Mouse (Mus musculus) kidney, postnatal 25 days (tissue): ENCODE results near the gene Tpsab1.

Experiments used
- DNase-seq, 2 experiments: peaks; one replicate each; pipeline ENCODE4 v3.0.0; 2021; ENCODE audit warnings: mixed read lengths in 2 of 2

Tpsab1 gene

DNA sequence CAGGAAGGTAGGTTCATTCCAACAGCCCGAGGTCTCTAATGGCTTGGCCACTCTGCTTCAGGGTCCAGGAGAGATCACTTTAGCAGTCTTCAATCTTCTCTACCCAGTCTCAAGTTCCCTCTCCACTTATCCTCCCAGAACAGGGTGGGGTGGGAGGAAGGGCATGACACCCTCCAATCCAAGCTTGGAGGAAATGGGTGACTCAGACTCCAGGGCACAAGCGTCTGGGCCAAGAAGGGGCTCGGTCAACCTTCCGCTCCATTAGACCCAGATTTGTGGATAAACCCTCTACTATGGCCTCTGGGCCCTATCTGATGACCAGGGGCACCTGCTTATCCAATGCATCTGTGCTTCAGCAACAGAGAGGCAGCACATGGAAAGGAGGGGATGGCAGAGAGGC lies at the start of gene Tpsab1:
Tpsab1 (minus strand) TSS at position 101 of the 400 bp plus-strand sequence.
- no peak for DNase-seq

DNA sequence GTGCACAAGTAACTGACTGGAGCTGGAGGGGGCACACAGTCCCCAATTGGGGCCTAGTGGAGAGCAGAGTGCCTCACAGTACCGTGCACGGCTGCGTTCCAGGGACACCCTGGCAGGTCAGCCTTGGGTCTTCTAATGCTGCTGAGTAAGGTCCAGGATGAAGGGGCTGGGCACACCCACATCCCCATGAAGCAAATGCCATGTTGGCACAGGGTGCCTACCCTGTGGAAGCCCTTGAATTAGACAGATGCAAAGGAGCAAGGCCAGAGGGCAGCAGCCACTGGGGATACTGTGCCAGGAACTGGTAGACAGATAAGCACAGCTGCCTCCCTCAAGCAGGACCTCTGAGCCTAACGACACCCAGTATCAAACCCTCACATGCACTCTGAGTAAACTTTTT lies 49.2 kb upstream of the Tpsab1 start:
- no peak for DNase-seq

DNA sequence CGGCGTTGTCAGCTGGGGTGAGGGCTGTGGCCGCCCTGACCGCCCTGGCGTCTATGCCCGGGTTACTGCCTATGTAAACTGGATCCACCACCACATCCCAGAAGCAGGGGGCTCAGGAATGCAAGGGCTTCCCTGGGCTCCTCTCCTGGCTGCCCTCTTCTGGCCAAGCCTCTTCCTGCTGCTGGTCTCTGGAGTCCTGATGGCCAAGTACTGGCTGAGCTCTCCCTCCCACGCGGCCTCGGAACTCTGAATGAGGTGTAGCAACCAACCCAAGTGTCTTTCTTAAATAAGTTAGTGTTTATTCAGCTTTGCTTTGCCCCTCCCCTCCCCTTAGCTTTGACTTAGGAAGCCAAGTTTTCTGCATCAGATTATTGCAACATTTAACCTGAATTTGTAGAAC lies 28.6 kb upstream of the Tpsab1 start:
- DNase-seq: no peak

DNA sequence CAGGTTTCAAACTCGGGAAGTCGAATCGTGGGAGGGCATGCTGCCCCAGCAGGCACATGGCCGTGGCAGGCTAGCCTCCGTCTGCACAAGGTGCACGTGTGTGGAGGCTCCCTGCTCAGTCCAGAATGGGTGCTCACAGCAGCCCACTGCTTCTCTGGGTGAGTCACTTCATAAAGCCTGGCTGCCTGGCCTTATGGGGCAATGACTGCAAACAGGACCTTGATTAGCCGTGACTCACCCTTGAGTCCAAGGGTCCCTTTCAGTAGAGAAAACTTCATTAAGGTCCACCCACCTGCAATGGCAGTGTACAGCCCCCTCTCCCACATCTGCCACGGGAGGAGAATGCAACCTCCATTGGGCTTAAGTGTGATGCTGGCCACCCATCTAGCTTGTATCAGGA lies 27.1 kb upstream of the Tpsab1 start:
- no peak for DNase-seq

DNA sequence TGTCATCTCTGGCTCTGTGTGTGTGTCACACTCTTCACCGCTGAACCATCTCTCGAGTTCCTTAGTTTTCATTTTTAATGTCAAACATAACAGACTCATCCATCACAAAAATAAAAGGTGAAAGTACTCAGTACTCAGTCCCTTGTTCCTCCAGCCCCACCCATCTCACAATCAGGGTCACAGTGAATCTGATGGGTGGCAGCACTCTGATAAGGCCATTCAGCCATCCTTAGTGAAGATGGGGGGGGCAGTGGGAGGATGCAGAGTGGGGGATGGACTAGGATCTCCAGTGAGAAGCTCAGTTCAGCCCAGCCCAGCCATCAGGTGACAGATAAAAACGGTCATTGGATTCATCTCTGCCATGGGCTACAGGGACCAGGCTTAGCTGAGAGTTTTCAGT lies 23.6 kb upstream of the Tpsab1 start, which contains the start of gene Tpsg1:
Tpsg1 (plus strand) TSS at position 301 of the 400 bp plus-strand sequence.
- no peak for DNase-seq

DNA sequence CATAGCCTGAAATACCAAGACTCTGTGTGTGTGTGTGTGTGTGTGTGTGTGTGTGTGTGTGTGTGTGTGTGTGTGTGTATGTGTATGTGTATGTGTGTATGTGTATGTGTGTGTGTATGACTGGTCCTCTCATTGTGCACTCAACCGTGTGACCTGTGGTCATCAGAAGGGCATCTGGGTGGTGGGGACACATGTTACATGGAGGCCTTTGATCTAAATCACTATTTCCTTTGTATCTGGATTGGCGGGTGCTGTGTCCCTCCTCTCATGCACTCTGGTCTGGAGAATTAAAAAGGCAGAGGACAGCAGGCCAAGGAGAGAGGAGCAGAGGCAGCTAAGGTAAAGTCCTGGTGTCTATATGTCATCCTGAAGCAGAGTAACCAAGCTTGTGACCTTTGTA lies 20.6 kb upstream of the Tpsab1 start, which contains the start of gene Tpsb2:
Tpsb2 (plus strand) TSS at position 301 of the 400 bp plus-strand sequence.
- DNase-seq: no peak

DNA sequence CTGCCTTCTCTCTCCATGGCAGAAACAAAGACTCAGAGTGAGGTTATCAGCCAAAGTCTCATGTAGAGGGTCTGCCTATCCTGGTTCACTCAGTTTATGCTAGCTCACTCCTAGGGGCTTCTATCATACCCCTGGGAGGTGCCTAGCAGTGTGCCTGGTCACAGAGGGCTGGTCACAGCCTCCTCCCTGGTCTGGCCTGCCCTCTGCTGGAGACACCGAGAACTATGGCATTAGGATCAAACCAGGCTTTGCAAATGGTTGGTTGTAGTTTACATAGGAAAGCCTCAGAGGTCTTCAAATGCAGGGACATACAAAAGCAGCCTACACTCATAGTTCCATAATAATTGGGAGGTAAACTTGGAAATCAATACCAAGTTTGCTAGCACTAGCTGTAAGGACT lies 18.4 kb upstream of the Tpsab1 start:
- peak; percentile 53 to 60 for DNase-seq

DNA sequence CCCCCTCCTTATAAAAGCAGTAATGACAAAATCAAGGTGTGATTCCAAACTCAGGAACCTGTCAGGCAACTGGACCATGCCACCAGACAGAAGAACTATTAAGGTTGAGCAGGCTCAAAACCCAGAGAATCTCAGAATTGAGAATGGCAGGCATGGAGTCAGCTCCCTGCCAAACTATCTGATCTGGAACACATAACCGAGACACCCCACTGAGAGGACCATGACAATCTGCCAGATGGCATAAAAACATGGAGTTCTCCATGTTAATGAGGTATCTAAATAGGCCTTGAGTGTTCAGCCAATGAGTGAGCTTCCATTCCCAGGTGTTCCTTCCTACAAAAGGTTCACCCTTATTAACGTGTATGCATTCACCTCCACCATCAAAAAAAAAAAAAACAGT lies 15.9 kb upstream of the Tpsab1 start:
- DNase-seq: no peak

DNA sequence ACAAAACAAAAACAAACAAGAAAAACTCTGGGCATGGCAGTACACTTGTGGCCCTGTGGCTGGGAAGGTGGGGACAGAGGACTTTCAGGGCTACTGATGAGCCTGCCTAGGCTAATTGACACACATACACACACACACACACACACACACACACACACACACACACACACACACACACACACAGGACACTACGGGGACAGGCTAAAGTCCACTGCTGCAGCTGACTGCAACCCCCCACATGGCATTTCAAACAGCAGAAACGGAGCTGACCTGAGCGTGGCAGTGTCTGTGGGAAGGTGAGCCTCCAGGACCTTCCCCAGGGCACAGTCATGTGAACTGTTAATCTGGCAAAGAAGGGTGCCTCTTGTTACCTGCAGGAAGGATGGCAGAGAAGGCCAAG lies 3.9 kb downstream of the Tpsab1 start:
- DNase-seq: peak; percentile 21 to 65

DNA sequence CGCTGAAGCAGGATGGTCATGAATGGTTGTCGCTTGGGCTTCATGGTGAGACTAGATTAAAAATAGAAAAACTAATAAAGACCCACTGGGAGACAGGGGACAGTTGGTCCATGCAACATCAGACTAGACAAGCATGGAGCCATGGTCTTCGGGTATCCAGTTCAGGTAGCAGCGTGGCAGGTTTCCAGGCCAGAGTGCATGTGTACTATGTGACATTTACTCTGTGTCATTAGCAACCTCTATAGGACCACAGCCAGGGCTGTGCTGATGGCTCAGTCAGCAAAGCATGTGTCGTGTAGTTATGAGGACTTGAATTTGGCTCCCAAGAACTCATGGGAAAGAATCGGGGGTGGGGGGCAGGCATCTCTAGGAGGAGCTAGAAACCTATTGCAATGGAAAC lies 5.4 kb downstream of the Tpsab1 start:
- DNase-seq: no peak

DNA sequence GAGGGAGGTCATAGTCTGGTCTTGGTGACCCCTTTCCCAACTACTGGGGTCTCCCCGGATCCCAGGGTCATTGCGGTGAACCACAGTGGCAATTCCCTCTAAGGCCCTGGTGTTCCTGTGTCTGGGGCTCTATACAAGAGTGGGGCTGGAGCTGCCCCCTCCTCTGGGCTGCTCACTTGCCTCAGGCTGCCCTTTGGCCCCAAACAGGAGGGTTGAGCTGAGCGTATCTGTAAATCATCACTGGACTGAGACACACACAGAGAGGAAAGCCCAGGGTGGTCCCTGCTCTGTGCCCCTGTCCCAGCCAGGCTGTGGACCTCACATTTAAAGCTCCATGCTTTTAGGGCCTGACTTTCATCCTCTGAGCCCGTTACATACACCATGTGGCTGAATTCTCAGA lies 7.1 kb downstream of the Tpsab1 start:
- peak; percentile 7 to 43 for DNase-seq

DNA sequence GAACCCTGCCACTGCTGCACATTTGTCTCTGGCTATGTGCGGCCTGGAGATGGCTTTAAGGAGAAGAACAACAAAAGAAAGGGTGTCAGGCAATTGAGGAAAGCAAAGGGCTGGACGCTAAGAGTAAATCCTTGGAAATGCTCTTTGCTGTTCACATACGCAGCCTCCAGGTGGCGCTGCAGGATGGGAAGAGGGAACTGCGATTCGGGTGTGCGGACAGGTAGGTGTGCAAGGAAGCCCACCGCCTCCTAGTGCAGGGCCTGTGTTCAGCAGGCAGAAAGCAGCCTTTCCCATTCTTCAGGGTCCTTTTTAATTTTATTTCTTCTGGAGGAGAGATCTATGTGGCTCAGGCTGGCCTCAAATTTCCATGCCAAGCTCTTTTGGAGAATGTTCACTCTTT lies 11.4 kb downstream of the Tpsab1 start:
- DNase-seq: peak; percentile 49 to 64

DNA sequence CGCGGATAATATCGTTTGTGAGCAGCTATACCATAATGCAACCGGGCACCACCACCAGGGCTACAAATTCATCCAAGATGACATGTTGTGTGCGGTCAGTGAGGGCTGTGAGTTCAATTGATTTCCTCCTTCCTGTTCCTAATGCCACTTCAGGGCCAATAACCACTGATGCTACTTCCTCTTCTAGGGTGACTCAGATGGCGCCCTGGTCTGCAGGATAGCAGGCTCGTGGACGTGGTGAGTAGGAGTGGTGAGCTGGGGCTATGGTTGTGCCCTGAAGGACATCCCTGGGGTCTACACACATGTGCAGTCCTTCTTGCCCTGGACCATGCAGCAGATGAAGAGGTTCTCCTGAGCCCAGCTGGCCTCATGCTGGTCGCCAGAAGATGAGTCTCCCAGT lies 13.0 kb downstream of the Tpsab1 start:
- no peak for DNase-seq

DNA sequence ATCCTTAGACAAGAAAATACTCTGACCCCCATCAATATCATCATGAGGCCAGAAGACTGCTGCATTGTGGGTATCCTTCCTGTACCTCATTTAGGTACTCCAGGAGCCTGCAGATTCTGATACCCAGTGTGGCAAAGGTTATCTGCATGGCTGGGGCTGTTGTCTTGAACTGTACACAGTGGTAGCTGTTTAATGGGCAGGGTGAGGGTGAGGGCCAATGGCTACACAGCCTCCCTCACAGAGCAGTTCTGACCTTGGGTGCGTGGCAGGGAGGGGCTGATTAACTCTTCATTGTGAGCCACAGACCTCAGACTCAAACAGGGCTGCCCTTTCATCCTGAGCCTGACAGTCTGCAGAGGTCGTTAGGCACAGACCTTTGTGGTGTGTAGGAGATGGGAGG lies 22.4 kb downstream of the Tpsab1 start:
- no peak for DNase-seq

DNA sequence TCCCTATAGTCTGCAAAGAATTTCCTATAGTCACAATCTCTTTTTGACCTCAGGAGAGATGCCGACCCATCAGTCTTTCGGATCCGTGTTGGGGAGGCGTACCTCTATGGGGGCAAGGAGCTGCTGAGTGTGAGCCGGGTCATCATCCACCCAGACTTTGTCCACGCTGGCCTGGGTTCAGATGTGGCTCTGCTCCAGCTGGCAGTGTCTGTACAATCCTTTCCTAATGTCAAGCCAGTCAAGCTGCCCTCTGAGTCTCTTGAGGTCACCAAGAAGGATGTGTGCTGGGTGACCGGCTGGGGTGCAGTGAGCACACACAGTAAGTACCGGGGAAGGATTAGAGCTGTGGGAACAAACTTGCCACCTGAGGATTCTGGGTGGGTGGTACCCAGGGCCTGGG lies 24.5 kb downstream of the Tpsab1 start:
- peak; percentile 38 to 58 for DNase-seq

DNA sequence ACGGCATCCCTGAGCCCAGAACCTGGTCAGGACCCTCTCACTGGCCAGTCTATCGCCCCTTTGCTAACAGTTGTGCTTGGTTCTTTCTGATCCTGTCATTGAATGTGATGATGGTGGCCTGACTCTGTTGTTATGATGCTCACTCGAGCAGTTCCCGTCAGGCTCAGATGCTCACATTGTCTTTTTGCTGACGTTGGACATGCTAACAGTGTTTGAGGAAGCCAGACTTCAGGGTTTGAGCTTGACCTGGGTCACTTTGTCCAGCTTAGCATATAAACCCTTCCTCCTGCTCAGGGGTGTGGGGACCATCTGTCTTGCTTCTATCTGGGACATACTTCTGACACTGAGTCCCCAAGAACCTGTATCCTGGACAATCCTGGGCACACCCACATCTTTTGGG lies 27.0 kb downstream of the Tpsab1 start, which contains the start of gene Prss29:
Prss29 (plus strand) TSS at position 301 of the 400 bp plus-strand sequence.
- DNase-seq: no peak

DNA sequence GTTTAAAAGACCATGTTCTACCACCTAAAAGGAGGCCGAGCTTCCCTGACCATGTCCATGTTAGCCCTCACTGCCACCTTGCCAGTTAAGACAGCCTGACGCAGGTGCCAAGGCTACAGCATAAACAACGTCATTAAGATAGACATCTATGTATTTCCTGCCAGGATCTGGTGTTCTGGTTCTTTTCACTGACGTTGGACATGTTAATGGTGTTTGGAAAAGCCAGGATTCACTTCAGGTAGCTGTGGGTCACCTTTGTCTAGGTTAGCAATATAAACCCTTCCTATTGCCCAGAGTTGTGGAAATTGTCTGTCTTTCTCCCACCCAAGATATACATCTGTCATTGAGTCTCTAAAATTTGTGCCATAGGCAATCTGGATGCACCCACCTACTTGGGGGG lies 37.0 kb downstream of the Tpsab1 start, which contains the start of gene Prss28:
Prss28 (plus strand) TSS at position 301 of the 400 bp plus-strand sequence.
- DNase-seq: no peak

DNA sequence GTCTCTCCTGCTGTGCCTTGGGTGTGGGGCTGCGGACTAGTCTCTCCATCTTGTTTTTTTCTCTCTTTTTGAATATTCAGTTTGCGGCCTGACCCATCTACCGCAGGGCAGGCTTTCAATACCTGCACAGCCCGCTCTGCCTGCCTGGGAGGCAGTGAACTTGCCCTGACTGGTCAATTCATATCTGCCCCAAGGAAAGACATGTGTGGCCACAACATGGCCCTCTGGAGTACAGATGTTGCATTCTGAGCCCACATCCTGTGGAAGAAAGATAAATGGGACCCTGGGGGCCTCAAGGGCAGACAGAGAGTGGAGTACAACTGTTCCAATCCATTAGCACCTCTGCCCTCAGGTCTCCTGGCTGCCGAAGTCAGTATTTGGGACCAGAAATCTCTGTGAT lies 47.3 kb downstream of the Tpsab1 start, which contains the start of gene Prss34:
Prss34 (plus strand) TSS at position 301 of the 400 bp plus-strand sequence.
- no peak for DNase-seq

DNA sequence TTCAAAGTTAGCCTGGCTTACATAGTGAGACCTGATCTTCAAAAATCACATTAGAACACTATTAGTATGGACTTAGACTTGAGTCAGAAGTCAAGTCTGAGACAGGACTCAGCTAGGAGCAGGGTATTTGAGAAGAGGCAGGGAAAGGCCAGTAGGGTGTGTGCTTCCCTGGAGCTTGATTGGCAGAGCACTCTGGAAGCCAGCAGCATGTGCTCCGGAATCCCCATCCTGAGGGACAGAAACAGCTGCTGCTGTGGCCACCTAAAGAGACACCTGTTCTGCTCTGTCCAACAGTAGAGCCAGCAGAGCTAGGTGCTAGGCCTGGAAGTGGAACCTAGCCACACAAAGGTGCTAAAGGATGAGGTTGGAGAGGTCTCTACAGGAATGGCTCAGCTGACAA lies 51.3 kb downstream of the Tpsab1 start:
- DNase-seq: no peak

DNA sequence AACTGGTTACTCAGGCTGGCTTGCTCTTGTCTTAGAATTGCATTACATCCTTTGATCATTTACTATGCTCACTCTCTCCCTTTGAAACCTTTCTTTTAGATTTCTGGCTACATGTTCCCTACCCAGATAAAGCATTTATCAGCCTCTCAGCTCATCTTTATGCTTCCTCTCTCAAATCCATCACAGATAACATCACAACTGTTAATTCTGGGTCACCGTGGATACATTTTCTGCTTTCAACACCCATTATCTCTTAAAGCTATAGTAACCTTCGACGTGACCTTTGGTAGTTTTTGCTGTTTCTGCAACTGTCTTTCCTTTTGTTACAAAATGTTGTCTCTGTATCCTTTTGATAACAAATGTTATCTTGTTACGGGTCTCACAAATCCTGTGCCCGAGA lies 51.9 kb downstream of the Tpsab1 start:
- DNase-seq: no peak
